Mouse (Mus musculus) cerebellum, adult 11-12 months (tissue): ENCODE results near the gene Hrh2.

Source experiments
- DNase-seq: peaks from one replicate; pipeline ENCODE4 v3.0.0; 2022

Hrh2 gene

GRCm38 (mm10) chr13:54192021-54192481, at the start of gene Hrh2:
Gene Hrh2 (plus strand): TSS chr13:54192129.
- DNase-seq = no peak

- no peak for DNase-seq
Observed at GRCm38 (mm10) chr13:54143788-54144187, 48.1 kb upstream of the Hrh2 start.

- no peak for DNase-seq
Observed at GRCm38 (mm10) chr13:54144624-54145023, 47.3 kb upstream of the Hrh2 start.

- DNase-seq = no peak
Observed at GRCm38 (mm10) chr13:54147328-54147727, 44.6 kb upstream of the Hrh2 start.

- no peak for DNase-seq
Observed at GRCm38 (mm10) chr13:54152421-54152820, 39.5 kb upstream of the Hrh2 start.

- no peak for DNase-seq
Observed at GRCm38 (mm10) chr13:54152911-54153310, 39.0 kb upstream of the Hrh2 start.

- no peak for DNase-seq
Observed at GRCm38 (mm10) chr13:54153672-54154218, 38.2 kb upstream of the Hrh2 start.

GRCm38 (mm10) chr13:54155822-54156221, 36.1 kb upstream of the Hrh2 start:
- no peak for DNase-seq

- DNase-seq = no peak
Observed at GRCm38 (mm10) chr13:54159256-54159655, 32.7 kb upstream of the Hrh2 start.

- no peak for DNase-seq
Observed at GRCm38 (mm10) chr13:54159756-54160155, 32.2 kb upstream of the Hrh2 start.

- DNase-seq = no peak
Observed at GRCm38 (mm10) chr13:54160546-54160945, 31.4 kb upstream of the Hrh2 start.

- DNase-seq = no peak
Observed at GRCm38 (mm10) chr13:54161514-54161913, 30.4 kb upstream of the Hrh2 start.

GRCm38 (mm10) chr13:54163363-54163762, 28.6 kb upstream of the Hrh2 start:
- DNase-seq = no peak

GRCm38 (mm10) chr13:54164462-54164861, 27.5 kb upstream of the Hrh2 start:
- DNase-seq = no peak

- no peak for DNase-seq
Observed at GRCm38 (mm10) chr13:54165066-54165465, 26.9 kb upstream of the Hrh2 start.

- no peak for DNase-seq
Observed at GRCm38 (mm10) chr13:54165765-54166164, 26.2 kb upstream of the Hrh2 start.

GRCm38 (mm10) chr13:54167036-54167435, 24.9 kb upstream of the Hrh2 start:
- DNase-seq = no peak

GRCm38 (mm10) chr13:54168675-54169074, 23.3 kb upstream of the Hrh2 start:
- DNase-seq = no peak

- no peak for DNase-seq
Observed at GRCm38 (mm10) chr13:54170288-54170687, 21.6 kb upstream of the Hrh2 start.

- no peak for DNase-seq
Observed at GRCm38 (mm10) chr13:54171346-54171745, 20.6 kb upstream of the Hrh2 start.

GRCm38 (mm10) chr13:54171761-54172160, 20.2 kb upstream of the Hrh2 start:
- DNase-seq = no peak

- DNase-seq = no peak
Observed at GRCm38 (mm10) chr13:54173941-54174340, 18.0 kb upstream of the Hrh2 start.

- DNase-seq = no peak
Observed at GRCm38 (mm10) chr13:54174703-54175102, 17.2 kb upstream of the Hrh2 start.

GRCm38 (mm10) chr13:54175426-54175825, 16.5 kb upstream of the Hrh2 start:
- no peak for DNase-seq

GRCm38 (mm10) chr13:54176406-54177020, 15.4 kb upstream of the Hrh2 start:
- DNase-seq = no peak
